Mouse (Mus musculus): ENCODE results near the gene Spi1.

DNA sequence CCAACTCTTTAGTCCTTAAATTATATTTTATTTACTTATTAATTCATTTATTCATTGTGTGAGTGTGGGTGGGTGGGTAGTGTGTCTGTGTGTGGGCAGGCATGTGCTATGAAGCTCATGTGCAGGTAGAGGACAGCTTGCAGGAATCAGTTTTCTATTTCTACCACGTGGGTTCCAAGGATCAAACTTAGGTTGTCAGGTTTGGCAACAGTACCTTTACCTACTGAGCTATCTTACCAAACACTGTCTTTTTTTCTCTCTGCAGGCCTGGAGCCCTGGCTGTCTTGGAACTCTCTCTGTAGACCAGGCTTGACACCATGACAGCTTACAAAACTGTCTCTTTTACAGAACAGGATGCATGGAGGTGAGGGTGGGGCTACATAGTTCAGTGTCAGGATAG lies 69.1 kb downstream of the Spi1 start:
- no peak for TF ChIP-seq CTCF (IDR thresholded peaks at IDR 0.05; ENCODE audit: low read depth, low read length)
- TF ChIP-seq POLR2A (IDR thresholded peaks at IDR 0.05; ENCODE audit: extremely low read depth, insufficient read depth, low read length), result no peak

All from liver, adult 2 months (tissue).